Mouse (Mus musculus) activated CD4-positive, CD25-positive, alpha-beta regulatory T cell (primary cell): ENCODE results near the gene Olfr148. TPM values are rescaled to one million over a fixed set of nuclear protein-coding genes. Genes with fewer than 3 reads are reported as not detected.

Experiments used
- polyA plus RNA-seq, 2 experiments: library from polyadenylated mRNA; unstranded; fragments of 100-300 nt; shearing (Covaris generic); gene quantifications; one replicate each; pipeline ENCODE4 v1.2.1; 2017

Gene Olfr148
- polyA plus RNA-seq = not detected

DNA sequence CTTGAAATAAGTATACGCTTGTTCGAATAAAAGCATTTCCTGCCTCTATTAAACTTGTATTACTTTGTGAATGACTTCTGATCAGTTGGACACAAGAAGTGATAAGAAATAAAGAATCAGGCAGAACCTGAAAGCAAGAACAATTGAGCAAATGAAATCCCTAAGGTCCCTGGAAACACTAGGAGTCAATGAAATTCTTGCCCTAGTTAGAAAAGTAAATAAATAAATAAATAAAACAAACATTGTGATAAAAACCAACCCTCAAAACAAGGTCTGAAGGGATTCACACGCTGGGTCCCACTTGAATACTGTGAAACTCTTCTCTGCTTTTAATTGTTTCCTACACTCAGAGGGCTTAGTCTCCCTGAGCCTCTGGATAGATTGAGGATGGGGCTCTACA is at the start of gene Olfr148:
TSS of gene Olfr148 (plus strand) at position 301 of the 400 bp plus-strand sequence.

DNA sequence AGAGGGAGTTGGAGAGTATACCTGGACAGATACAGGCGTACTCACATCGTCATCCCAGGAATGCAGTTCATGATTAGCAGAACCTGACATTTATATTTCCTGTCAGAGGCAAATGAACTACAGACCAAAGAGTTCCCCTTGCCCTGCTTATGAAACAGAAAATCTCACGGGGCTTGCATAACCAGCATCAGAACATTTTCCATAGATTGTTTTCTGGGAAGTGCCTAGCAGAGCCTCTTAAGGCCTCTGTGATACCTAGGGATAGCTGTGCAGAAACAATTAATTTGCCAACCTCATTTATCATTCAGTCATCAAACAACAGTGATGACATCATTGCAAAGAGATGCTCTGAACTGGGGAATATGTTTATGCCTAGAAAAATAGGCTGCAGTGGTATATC is 35.0 kb upstream of the Olfr148 start, which contains the start of gene Olfr959:
TSS of gene Olfr959 (minus strand) at position 101 of the 400 bp plus-strand sequence.

DNA sequence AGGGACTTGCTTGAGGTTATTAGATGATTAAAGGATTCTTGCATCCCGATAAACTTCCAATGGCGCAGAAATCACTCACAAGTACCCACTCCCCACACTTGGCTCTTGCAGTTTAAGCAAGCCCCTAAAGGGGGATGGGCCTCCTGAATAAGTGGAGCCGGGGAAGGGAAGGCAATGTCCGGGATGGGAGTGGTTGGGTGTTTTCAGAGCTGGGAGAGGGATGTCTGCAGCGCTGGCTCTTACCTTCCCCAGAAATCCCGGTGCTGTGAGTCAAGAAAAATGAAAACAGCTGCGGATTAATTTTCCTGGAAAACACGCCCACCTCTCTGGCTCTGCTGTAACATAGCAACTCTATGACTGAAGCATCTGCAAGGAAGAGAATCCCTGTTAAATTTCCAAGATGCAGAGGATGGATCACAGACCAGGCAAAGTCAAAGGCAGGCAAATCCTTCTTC is 6.4 kb upstream of the Olfr148 start, which contains the start of gene AW551984:
TSS of gene AW551984 (minus strand) at position 405 of the 455 bp plus-strand sequence.

DNA sequence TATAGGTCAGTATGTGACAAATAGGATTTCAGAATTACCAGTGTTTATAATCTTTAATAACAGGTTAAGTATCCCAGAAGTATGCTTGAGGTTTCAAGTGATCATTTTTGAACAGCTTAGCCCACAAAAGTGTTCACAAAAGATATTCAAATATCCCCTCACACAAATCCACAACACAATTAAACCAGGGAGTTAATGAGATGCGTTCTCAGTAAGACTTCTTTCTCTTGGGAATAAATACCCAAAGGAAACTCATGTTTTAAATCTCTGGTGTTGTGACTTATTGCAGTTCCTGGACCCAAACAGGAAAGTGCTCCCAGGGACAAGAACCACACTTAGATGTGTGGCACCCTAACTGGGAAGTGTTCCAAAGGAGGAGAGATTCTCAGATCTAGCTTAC is 10.6 kb downstream of the Olfr148 start, which contains the start of gene Olfr960:
TSS of gene Olfr960 (plus strand) at position 301 of the 400 bp plus-strand sequence.

DNA sequence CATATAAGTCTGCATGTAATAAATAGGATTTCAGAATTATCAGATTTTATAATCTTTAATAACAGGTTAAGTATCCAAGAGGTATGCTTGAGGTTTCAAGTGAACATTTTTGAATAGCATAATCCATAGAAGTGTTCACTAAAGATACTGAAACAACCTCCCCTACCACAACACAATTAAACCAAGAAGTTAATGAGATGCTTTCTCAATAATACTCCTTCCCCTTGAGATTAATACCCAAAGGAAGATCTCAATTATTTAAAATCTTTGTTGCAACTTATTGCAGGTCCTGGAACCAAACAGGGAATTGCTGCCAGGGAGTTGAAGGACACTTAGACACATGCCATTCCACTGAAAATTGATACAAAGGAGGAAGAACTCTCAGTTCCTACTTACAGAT is 34.3 kb downstream of the Olfr148 start, which contains the start of gene Olfr961:
TSS of gene Olfr961 (plus strand) at position 301 of the 400 bp plus-strand sequence.

Other genes starting within 250 kb of the Olfr148 start
- gene Olfr951, start 223.2 kb upstream of the Olfr148 start, polyA plus RNA-seq = not detected
- gene Olfr952, start 183.5 kb upstream of the Olfr148 start, polyA plus RNA-seq = not detected
- not detected for gene Olfr954, start 154.0 kb upstream of the Olfr148 start, polyA plus RNA-seq
- not detected for gene Olfr955, start 138.7 kb upstream of the Olfr148 start, polyA plus RNA-seq
- not detected for gene Olfr44, start 116.7 kb upstream of the Olfr148 start, polyA plus RNA-seq
- not detected for gene Olfr957, start 94.8 kb upstream of the Olfr148 start, polyA plus RNA-seq
- gene Olfr958, start 56.6 kb upstream of the Olfr148 start, polyA plus RNA-seq = not detected
- gene Olfr959, start 35.1 kb upstream of the Olfr148 start, polyA plus RNA-seq = not detected
- under 1 TPM; 0.08 to 0.60 TPM for gene AW551984, start 6.3 kb upstream of the Olfr148 start, polyA plus RNA-seq
- not detected for gene Olfr960, start 10.7 kb downstream of the Olfr148 start, polyA plus RNA-seq
- under 1 TPM in 1 of 2 experiments, not detected in 1; 0.52 TPM for gene Olfr961, start 34.4 kb downstream of the Olfr148 start, polyA plus RNA-seq
- not detected for gene Olfr963, start 56.5 kb downstream of the Olfr148 start, polyA plus RNA-seq
- gene Olfr149, start 96.5 kb downstream of the Olfr148 start, polyA plus RNA-seq = not detected
- under 1 TPM in 1 of 2 experiments, not detected in 1; 0.12 TPM for gene Olfr965, start 100.7 kb downstream of the Olfr148 start, polyA plus RNA-seq
- gene Olfr150, start 120.3 kb downstream of the Olfr148 start, polyA plus RNA-seq = under 1 TPM in 1 of 2 experiments, not detected in 1; 0.17 TPM
- gene Olfr967, start 135.6 kb downstream of the Olfr148 start, polyA plus RNA-seq = under 1 TPM in 1 of 2 experiments, not detected in 1; 0.15 TPM
- gene Olfr968, start 172.6 kb downstream of the Olfr148 start, polyA plus RNA-seq = under 1 TPM in 1 of 2 experiments, not detected in 1; 0.45 TPM
- under 1 TPM in 1 of 2 experiments, not detected in 1; 0.39 TPM for gene Olfr969, start 180.3 kb downstream of the Olfr148 start, polyA plus RNA-seq
- not detected for gene Olfr970, start 198.2 kb downstream of the Olfr148 start, polyA plus RNA-seq
- gene Olfr971, start 226.2 kb downstream of the Olfr148 start, polyA plus RNA-seq = under 1 TPM in 1 of 2 experiments, not detected in 1; 0.18 TPM